Mouse (Mus musculus) kidney, postnatal 14 days (tissue): ENCODE results near the gene Sumo1.
"Not testable (repeated sequence)": the region's sequence is repeated elsewhere in the genome, so short reads cannot be mapped to it uniquely, and the experiment has no call there.

Experiments used
- DNase-seq: peaks from one replicate; pipeline ENCODE4 v3.0.0; 2022; ENCODE audit warnings: mixed read lengths

Gene Sumo1

GRCm38 (mm10) chr1:59670641-59671168 lies at the start of gene Sumo1:
Gene Sumo1, minus strand, starts transcription at chr1:59670834.
- peak; percentile 93 for DNase-seq

- DNase-seq, result peak; percentile 27
Measured at GRCm38 (mm10) chr1:59719900-59720299, 49.3 kb upstream of the Sumo1 start.

- peak; percentile 19 for DNase-seq
Measured at GRCm38 (mm10) chr1:59701766-59702165, 31.1 kb upstream of the Sumo1 start.

- no peak for DNase-seq
Measured at GRCm38 (mm10) chr1:59698207-59698606, 27.6 kb upstream of the Sumo1 start.

- DNase-seq, result no peak
Measured at GRCm38 (mm10) chr1:59697751-59698150, 27.1 kb upstream of the Sumo1 start.

GRCm38 (mm10) chr1:59690467-59690866 lies 19.8 kb upstream of the Sumo1 start:
- DNase-seq, result no peak

GRCm38 (mm10) chr1:59687493-59687892 lies 16.9 kb upstream of the Sumo1 start:
- DNase-seq, result peak; percentile 6

GRCm38 (mm10) chr1:59684819-59685755 lies 14.5 kb upstream of the Sumo1 start, which contains the start of gene Nop58:
Gene Nop58, plus strand, starts transcription at chr1:59684971.
- DNase-seq, result peak; percentile 94

GRCm38 (mm10) chr1:59683926-59684818 lies 13.5 kb upstream of the Sumo1 start:
- no peak for DNase-seq

GRCm38 (mm10) chr1:59673661-59674060 lies 3.0 kb upstream of the Sumo1 start:
- DNase-seq, result no peak

- peak; percentile 44 for DNase-seq
Measured at GRCm38 (mm10) chr1:59669962-59670630, 538 bp downstream of the Sumo1 start.

GRCm38 (mm10) chr1:59668871-59669270 lies 1.8 kb downstream of the Sumo1 start:
- DNase-seq, result no peak

- DNase-seq, result no peak
Measured at GRCm38 (mm10) chr1:59663456-59664135, 7.0 kb downstream of the Sumo1 start.

GRCm38 (mm10) chr1:59656244-59657171 lies 14.1 kb downstream of the Sumo1 start:
- no peak for DNase-seq

GRCm38 (mm10) chr1:59653243-59653911 lies 17.3 kb downstream of the Sumo1 start:
- no peak for DNase-seq

- DNase-seq, result no peak
Measured at GRCm38 (mm10) chr1:59651201-59651819, 19.3 kb downstream of the Sumo1 start.

GRCm38 (mm10) chr1:59646502-59646901 lies 24.1 kb downstream of the Sumo1 start:
- DNase-seq, result not testable (repeated sequence)

- DNase-seq, result no peak
Measured at GRCm38 (mm10) chr1:59642488-59642887, 28.1 kb downstream of the Sumo1 start.

GRCm38 (mm10) chr1:59638371-59638770 lies 32.3 kb downstream of the Sumo1 start:
- no peak for DNase-seq

- DNase-seq, result no peak
Measured at GRCm38 (mm10) chr1:59636349-59636748, 34.3 kb downstream of the Sumo1 start.
